Mouse (Mus musculus): ENCODE measurements around the gene Itgb4. TPM values are rescaled to one million over a fixed set of nuclear protein-coding genes. Genes with fewer than 3 reads are reported as not detected.

The Itgb4 gene
- polyA plus RNA-seq, 1 experiment = 0.49 TPM

- peaks cover 2% of the 10 kb centered on the region for H3K79me3 ChIP-seq (ENCODE audit: low read depth)
- no peak for TF ChIP-seq FOSL1 (IDR thresholded peaks at IDR 0.05; ENCODE audit: insufficient read depth, low read length, poor library complexity, severe bottlenecking)
- TF ChIP-seq MAX (IDR thresholded peaks at IDR 0.05) = no peak
- no peak for TF ChIP-seq USF1 (IDR thresholded peaks at IDR 0.05; ENCODE audit: low read depth)
- no peak for TF ChIP-seq CTCF (IDR thresholded peaks at IDR 0.05; ENCODE audit: control insufficient read depth, insufficient read depth, insufficient read length)
- TF ChIP-seq MYOD1 (IDR thresholded peaks at IDR 0.05; ENCODE audit: control insufficient read depth, insufficient read length, low read depth) = no peak
- TF ChIP-seq MYOG (IDR thresholded peaks at IDR 0.05; ENCODE audit: control insufficient read depth, extremely low read depth, insufficient read length) = no peak
- no peak for TF ChIP-seq CEBPB (IDR thresholded peaks at IDR 0.05; ENCODE audit: low read depth)
- H3K27me3 ChIP-seq (ENCODE audit: control insufficient read depth, insufficient read depth, insufficient read length) = no peaks in the 10 kb centered on the region
- H3ac ChIP-seq (ENCODE audit: control insufficient read depth, insufficient read length, low read depth) = no peak overlapping the region
- no peak overlapping the region for H3K4me3 ChIP-seq (ENCODE audit: insufficient read depth, poor library complexity, severe bottlenecking)
- peaks cover 12% of the 10 kb centered on the region for H3K79me2 ChIP-seq (ENCODE audit: control insufficient read depth, insufficient read depth)
- H3K36me3 ChIP-seq (ENCODE audit: control insufficient read depth, insufficient read depth) = peaks cover 62% of the 10 kb centered on the region
These were observed 15.5 kb upstream of the Itgb4 start for GRCm38 (mm10) chr11:115959018-115959417.

- TF ChIP-seq MYOD1 (IDR thresholded peaks at IDR 0.05; ENCODE audit: control insufficient read depth, insufficient read length, low read depth) (no peak), MAX (IDR thresholded peaks at IDR 0.05) (no peak), MYOG (IDR thresholded peaks at IDR 0.05; ENCODE audit: control insufficient read depth, extremely low read depth, insufficient read length) (no peak), CEBPB (IDR thresholded peaks at IDR 0.05; ENCODE audit: low read depth) (no peak), CTCF (IDR thresholded peaks at IDR 0.05; ENCODE audit: control insufficient read depth, insufficient read depth, insufficient read length) (no peak), FOSL1 (IDR thresholded peaks at IDR 0.05; ENCODE audit: insufficient read depth, low read length, poor library complexity, severe bottlenecking) (no peak), USF1 (IDR thresholded peaks at IDR 0.05; ENCODE audit: low read depth) (no peak)
- no peak overlapping the region for H3ac ChIP-seq (ENCODE audit: control insufficient read depth, insufficient read length, low read depth)
- H3K79me2 ChIP-seq (ENCODE audit: control insufficient read depth, insufficient read depth) = no peaks in the 10 kb centered on the region
- no peaks in the 10 kb centered on the region for H3K27me3 ChIP-seq (ENCODE audit: control insufficient read depth, insufficient read depth, insufficient read length)
- H3K79me3 ChIP-seq (ENCODE audit: low read depth) = peaks cover 3% of the 10 kb centered on the region
- peaks cover 75% of the 10 kb centered on the region for H3K36me3 ChIP-seq (ENCODE audit: control insufficient read depth, insufficient read depth)
- H3K4me3 ChIP-seq (ENCODE audit: insufficient read depth, poor library complexity, severe bottlenecking) = no peak overlapping the region
These were observed 11.7 kb upstream of the Itgb4 start for GRCm38 (mm10) chr11:115962651-115963412.

- peaks cover 2% of the 10 kb centered on the region for H3K79me3 ChIP-seq (ENCODE audit: low read depth)
- H3K79me2 ChIP-seq (ENCODE audit: control insufficient read depth, insufficient read depth) = no peaks in the 10 kb centered on the region
- TF ChIP-seq MYOG (IDR thresholded peaks at IDR 0.05; ENCODE audit: control insufficient read depth, extremely low read depth, insufficient read length) = no peak
- TF ChIP-seq CTCF (IDR thresholded peaks at IDR 0.05; ENCODE audit: control insufficient read depth, insufficient read depth, insufficient read length) = no peak
- no peak for TF ChIP-seq MYOD1 (IDR thresholded peaks at IDR 0.05; ENCODE audit: control insufficient read depth, insufficient read length, low read depth)
- TF ChIP-seq MAX (IDR thresholded peaks at IDR 0.05) = peak; percentile 79
- TF ChIP-seq CEBPB (IDR thresholded peaks at IDR 0.05; ENCODE audit: low read depth) = no peak
- peak; percentile 36 for TF ChIP-seq FOSL1 (IDR thresholded peaks at IDR 0.05; ENCODE audit: insufficient read depth, low read length, poor library complexity, severe bottlenecking)
- peaks cover 62% of the 10 kb centered on the region for H3K36me3 ChIP-seq (ENCODE audit: control insufficient read depth, insufficient read depth)
- H3ac ChIP-seq (ENCODE audit: control insufficient read depth, insufficient read length, low read depth) = peak overlapping the region; percentile 38
- H3K4me3 ChIP-seq (ENCODE audit: insufficient read depth, poor library complexity, severe bottlenecking) = no peak overlapping the region
- H3K27me3 ChIP-seq (ENCODE audit: control insufficient read depth, insufficient read depth, insufficient read length) = no peaks in the 10 kb centered on the region
These were observed 9.4 kb upstream of the Itgb4 start for GRCm38 (mm10) chr11:115964977-115965604.

- no peak overlapping the region for H3ac ChIP-seq (ENCODE audit: control insufficient read depth, insufficient read length, low read depth)
- TF ChIP-seq CEBPB (IDR thresholded peaks at IDR 0.05; ENCODE audit: low read depth) (no peak), FOSL1 (IDR thresholded peaks at IDR 0.05; ENCODE audit: insufficient read depth, low read length, poor library complexity, severe bottlenecking) (no peak), USF1 (IDR thresholded peaks at IDR 0.05; ENCODE audit: low read depth) (no peak), MAX (IDR thresholded peaks at IDR 0.05) (no peak), MYOG (IDR thresholded peaks at IDR 0.05; ENCODE audit: control insufficient read depth, extremely low read depth, insufficient read length) (no peak), CTCF (IDR thresholded peaks at IDR 0.05; ENCODE audit: control insufficient read depth, insufficient read depth, insufficient read length) (no peak)
- H3K79me3 ChIP-seq (ENCODE audit: low read depth) = peaks cover 2% of the 10 kb centered on the region
- peaks cover 27% of the 10 kb centered on the region for H3K36me3 ChIP-seq (ENCODE audit: control insufficient read depth, insufficient read depth)
- H3K4me3 ChIP-seq (ENCODE audit: insufficient read depth, poor library complexity, severe bottlenecking) = no peak overlapping the region
- no peaks in the 10 kb centered on the region for H3K27me3 ChIP-seq (ENCODE audit: control insufficient read depth, insufficient read depth, insufficient read length)
- no peaks in the 10 kb centered on the region for H3K79me2 ChIP-seq (ENCODE audit: control insufficient read depth, insufficient read depth)
These were observed 5.6 kb upstream of the Itgb4 start for GRCm38 (mm10) chr11:115968731-115969405.

GRCm38 (mm10) chr11:115970006-115970673, 4.4 kb upstream of the Itgb4 start:
- Histone ChIP-seq H3K79me2 (ENCODE audit: control insufficient read depth, insufficient read depth) (no peaks in the 10 kb centered on the region), H3ac (ENCODE audit: control insufficient read depth, insufficient read length, low read depth) (no peak overlapping the region), H3K36me3 (ENCODE audit: control insufficient read depth, insufficient read depth) (peaks cover 16% of the 10 kb centered on the region), H3K4me3 (ENCODE audit: insufficient read depth, poor library complexity, severe bottlenecking) (no peak overlapping the region), H3K27me3 (ENCODE audit: control insufficient read depth, insufficient read depth, insufficient read length) (no peaks in the 10 kb centered on the region), H3K79me3 (ENCODE audit: low read depth) (peaks cover 2% of the 10 kb centered on the region)
- TF ChIP-seq MYOG (IDR thresholded peaks at IDR 0.05; ENCODE audit: control insufficient read depth, extremely low read depth, insufficient read length) (no peak), FOSL1 (IDR thresholded peaks at IDR 0.05; ENCODE audit: insufficient read depth, low read length, poor library complexity, severe bottlenecking) (peak; percentile 30), MAX (IDR thresholded peaks at IDR 0.05) (peak; percentile 42), CTCF (IDR thresholded peaks at IDR 0.05; ENCODE audit: control insufficient read depth, insufficient read depth, insufficient read length) (no peak)
